Mouse (Mus musculus) large intestine, adult 2 months (tissue): ENCODE measurements around the gene Hsd17b13. TPM values are rescaled to one million over a fixed set of nuclear protein-coding genes. Genes with fewer than 3 reads are reported as not detected.
"Not testable (repeated sequence)": the region's sequence is repeated elsewhere in the genome, so short reads cannot be mapped to it uniquely, and the experiment has no call there.

Source experiments
- DNase-seq: peaks from one replicate; pipeline ENCODE4 v3.0.0-alpha.2; 2012; ENCODE audit warnings: low read depth, low spot score
- WGBS: fragments of 180-500 bp; shearing (Covaris S2); methylation state at CpG from one replicate; pipeline ENCODE4 v1.1.7; 2018; 5-methylcytosine and 5-hydroxymethylcytosine counted together
- polyA plus RNA-seq: library from polyadenylated mRNA; depleted of rRNA; stranded (reverse); fragments of >200 nt; gene quantifications from 2 replicates; pipeline ENCODE4 v1.2.3, GENCODE M21; 2012

Gene Hsd17b13
- polyA plus RNA-seq, 1 experiment, result 20.0 TPM

GRCm38 (mm10) chr5:103993601-103994000, 16.4 kb upstream of the Hsd17b13 start:
- WGBS, result 96% methylated on average over 1 of the region's 1 CpGs
- no peak for DNase-seq

GRCm38 (mm10) chr5:103992831-103993230, 15.6 kb upstream of the Hsd17b13 start:
- no peak for DNase-seq
- 91% methylated on average over 9 of the region's 9 CpGs for WGBS

DNA sequence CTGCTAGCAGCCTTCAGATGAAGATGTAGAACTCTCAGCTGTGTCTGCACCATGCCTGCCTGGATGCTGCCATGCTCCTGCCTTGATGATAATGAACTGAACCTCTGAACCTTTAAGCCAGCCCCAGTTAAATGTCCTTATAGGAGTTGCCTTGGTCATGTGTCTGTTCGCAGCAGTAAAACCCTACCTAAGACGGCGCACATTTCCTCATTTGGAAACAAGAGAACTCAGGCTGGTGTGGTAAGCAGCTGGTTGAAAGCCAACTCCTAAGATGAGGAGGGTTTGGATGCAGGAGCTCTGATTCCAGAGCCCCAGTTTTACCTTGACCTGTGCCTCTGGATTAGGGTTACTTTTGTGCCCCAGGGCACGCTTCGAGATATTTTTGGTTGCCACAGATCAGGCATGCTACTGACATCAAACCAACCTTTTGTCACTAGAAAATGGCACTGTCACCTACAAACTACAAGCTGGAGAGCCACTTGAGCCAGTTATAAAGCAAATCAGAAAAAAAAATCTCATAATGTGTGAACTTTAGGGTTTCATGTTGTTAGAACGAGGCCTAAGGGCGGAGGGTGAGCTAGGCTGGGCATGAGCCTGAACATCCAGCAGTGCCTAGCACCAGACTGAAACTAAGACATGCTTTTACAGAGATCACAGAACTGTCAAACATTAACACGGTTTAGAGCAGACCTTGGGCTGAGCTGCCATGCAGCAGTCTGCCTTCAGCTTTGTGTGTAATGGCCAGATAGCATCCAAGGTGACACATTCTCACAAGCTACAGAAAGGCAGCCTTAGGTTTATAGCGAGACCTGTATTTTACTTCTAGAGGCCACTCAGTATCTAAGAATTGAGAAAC, 3.7 kb upstream of the Hsd17b13 start:
- no peak for DNase-seq
- WGBS, result 39% methylated on average over 9 of the region's 9 CpGs

GRCm38 (mm10) chr5:103977907-103978570, 829 bp upstream of the Hsd17b13 start:
- no peak for DNase-seq
- WGBS, result 87% methylated on average over 7 of the region's 7 CpGs

GRCm38 (mm10) chr5:103975736-103976135, 1.5 kb downstream of the Hsd17b13 start:
- DNase-seq, result no peak
- WGBS, result 81% methylated on average over 7 of the region's 7 CpGs

GRCm38 (mm10) chr5:103972801-103973200, 4.4 kb downstream of the Hsd17b13 start:
- WGBS, result 48% methylated on average over 13 of the region's 13 CpGs
- no peak for DNase-seq

- WGBS, result 45% methylated on average over 19 of the region's 19 CpGs
- no peak for DNase-seq
These were observed 4.8 kb downstream of the Hsd17b13 start for GRCm38 (mm10) chr5:103972379-103972778.

DNA sequence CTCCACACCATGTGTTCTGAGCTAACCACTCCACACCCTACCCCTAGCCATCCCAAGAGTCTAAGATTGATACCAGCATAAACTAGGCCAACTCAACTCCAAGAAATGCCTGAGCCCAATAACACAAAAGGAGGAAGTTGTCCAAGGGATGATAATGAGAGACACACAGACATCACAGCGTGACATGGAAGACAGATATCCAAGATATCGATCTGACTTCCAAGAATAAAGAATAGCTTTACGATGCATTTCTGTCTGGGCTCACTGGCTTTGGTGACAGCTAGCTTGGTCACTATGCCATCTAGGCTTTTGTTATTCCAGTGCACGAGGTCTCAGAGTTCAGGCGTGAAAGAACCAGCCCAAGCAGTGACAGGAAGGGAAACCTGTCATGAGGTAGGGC, 6.2 kb downstream of the Hsd17b13 start:
- no peak for DNase-seq
- 80% methylated on average over 5 of the region's 5 CpGs for WGBS

- 17% methylated on average over 1 of the region's 1 CpGs for whole genome bisulfite sequencing
- no peak for DNase-seq
These were observed 14.2 kb downstream of the Hsd17b13 start for GRCm38 (mm10) chr5:103962935-103963429.

DNA sequence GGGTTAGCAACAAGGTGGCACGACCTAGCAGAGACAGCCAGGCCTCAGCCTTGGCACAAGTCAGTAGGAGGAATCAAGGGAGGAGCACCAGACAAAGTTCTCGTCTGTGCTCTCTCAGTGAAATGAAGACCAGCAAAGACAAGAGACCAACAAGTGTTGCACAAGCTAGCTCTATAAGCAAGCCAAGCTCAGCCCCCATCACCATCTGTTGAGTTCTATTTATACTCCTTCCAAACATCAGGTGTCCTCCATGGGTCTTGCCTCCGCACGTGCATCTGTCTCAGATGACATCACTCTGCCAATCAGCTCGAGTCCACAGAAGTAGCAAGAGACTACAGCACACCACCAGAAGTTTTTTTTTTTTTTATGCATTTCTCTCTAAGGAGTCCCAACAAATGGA, 22.6 kb downstream of the Hsd17b13 start:
- no peak for DNase-seq
- WGBS, result 79% methylated on average over 5 of the region's 5 CpGs

DNA sequence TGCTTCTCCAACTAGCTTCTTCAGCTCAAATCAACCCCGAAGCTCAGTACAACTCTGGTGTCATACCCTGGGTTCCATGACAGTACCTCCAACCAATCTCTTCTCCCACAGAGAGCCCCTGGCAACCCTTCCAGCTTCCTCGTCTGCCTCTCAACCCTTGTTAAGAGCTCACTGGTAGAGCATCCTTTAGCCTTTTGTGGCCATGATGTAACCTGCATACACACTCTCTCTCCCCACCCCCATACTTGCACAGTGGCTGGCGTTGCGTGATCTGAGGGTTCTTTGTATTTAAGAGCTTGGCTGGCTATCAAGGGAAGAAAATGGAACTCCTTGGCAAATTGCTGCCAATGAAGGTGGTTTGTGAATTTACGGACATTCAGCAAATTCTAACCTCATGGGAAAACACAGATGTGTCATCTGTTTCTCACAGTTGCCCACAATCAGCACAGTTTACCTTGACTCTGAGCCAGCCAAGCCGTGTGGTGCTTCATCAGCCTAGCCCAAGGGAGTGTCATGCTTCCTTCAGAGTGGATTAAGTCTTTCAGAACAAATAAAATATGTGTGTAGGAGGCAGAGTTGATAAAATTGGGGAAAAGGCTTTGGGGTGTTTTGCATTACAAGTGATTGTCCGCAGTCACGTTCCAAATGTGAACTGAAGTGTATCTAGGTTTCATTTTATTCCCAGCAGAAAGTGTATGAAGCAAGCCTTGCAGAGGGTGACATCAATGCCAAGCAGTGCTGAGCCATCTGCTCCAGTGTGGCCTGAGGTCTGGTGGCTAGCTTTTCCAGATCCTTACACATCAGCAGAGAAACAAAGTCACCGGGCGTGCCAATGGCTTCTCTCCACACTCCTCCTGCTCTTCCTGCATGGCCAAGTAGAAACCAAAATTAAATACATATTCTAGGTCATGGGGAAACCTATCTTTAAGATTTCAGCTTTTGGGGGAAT, 23.8 kb downstream of the Hsd17b13 start:
- WGBS, result 43% methylated on average over 10 of the region's 10 CpGs
- DNase-seq, result no peak

GRCm38 (mm10) chr5:103950138-103950537, 27.1 kb downstream of the Hsd17b13 start:
- WGBS, result 90% methylated on average over 15 of the region's 15 CpGs
- DNase-seq, result not testable (repeated sequence)

DNA sequence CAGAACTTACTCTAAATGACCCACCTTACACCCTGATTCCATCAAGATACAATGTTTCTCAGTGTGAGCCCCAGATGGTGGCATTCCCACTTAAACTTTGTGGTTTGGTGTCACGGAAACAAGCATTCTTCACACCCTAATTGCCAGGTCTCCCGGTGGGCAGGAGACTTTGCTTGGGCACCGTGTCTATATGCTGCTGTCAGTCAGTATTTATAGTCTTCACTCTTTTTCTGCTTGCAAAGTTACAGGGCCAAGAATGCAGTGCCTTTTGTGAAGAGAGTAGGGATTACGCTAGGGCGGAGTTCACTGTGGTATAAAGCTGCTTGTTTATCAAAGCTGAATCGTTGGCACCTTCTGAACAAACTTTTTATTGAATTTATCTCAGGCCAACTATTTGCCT, 34.0 kb downstream of the Hsd17b13 start:
- WGBS, result 42% methylated on average over 6 of the region's 6 CpGs
- no peak for DNase-seq

DNA sequence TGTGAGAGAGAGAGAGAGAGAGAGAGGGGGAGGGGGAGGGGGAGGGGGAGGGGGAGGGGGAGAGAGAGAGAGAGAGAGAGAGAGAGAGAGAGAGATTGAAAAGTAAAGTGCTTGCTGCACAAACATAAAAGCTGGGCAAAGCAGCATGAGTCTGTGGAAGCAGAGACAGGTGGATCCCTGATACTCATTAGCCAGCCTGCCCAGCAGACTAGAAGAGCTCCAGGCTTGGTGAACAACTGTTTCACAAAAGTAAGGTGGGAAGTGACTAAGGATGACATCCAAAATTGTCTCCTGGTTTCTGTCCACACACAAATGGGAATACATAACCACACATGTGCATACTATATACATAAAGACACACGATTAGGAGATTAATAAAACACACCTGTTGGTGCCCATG, 37.4 kb downstream of the Hsd17b13 start:
- DNase-seq, result no peak
- WGBS, result 77% methylated on average over 1 of the region's 1 CpGs

- 71% methylated on average over 7 of the region's 7 CpGs for WGBS
- no peak for DNase-seq
These were observed 37.9 kb downstream of the Hsd17b13 start for GRCm38 (mm10) chr5:103939350-103939652.

GRCm38 (mm10) chr5:103938547-103939349, 38.5 kb downstream of the Hsd17b13 start:
- no peak for DNase-seq
- WGBS, result 68% methylated on average over 11 of the region's 11 CpGs

DNA sequence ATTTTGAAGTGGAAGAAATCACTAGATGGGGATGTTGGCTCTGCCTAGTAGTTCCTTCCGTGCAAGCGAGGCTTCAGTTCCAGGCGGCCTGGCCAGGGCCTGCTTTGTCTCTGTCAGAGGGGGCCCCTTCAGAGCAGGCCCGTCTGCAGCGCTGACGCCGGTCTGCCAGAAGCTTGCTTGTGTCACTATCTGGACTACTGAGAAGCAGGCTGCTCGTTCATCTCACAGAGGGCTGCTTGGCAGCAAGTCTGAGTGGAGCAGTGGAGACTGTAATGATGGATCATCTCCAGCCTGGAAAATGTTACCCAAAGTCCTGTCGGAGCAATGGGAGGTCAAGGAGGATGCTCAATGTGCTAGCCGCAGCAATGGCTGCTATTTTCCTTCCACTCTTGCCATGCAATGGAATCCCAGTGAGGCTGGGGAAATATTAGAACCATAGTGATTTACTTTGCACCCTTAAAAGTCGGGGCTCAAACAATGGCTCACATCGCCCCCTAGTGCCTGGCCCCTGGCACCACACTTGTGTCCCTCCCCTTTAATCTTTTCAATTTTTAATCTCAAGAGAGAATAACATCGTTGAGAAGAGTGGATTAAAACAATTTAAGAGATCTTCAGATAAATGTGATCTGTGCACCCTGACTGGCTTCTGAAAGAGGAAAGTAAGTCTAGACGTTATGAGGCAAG, 40.2 kb downstream of the Hsd17b13 start:
- 59% methylated on average over 14 of the region's 14 CpGs for WGBS
- DNase-seq, result no peak

- not testable (repeated sequence) for DNase-seq
These were observed 45.3 kb downstream of the Hsd17b13 start for GRCm38 (mm10) chr5:103931924-103932323.

- no peak for DNase-seq
- 82% methylated on average over 5 of the region's 5 CpGs for WGBS
These were observed 46.7 kb downstream of the Hsd17b13 start for GRCm38 (mm10) chr5:103930511-103930910.
